Mouse (Mus musculus) limb, embryonic 15.5 days (tissue): ENCODE data around the gene Uqcr11. TPM values are rescaled to one million over a fixed set of nuclear protein-coding genes. Genes with fewer than 3 reads are reported as not detected.

ENCODE experiments used
- ATAC-seq: fragments of 200-750 bp; cut with Nextera tagmentation; 2 replicates; pipeline ENCODE4 v1.8.0; 2017; ENCODE audit warnings: low read depth, moderate TSS enrichment; ENCODE audit not compliant: insufficient number of reproducible peaks, low FRiP score, low TSS enrichment
- H3K27ac ChIP-seq: fragments of 300-500 bp; sonication (generic); 2 replicates; pipeline ENCODE4 v1.5.1; 2015; ENCODE audit warnings: moderate library complexity, mild to moderate bottlenecking, inconsistent platforms
- H3K27me3 ChIP-seq: fragments of 300-500 bp; sonication (generic); 2 replicates; pipeline ENCODE4 v1.6.1; 2015; ENCODE audit warnings: inconsistent platforms
- H3K36me3 ChIP-seq: fragments of 300-500 bp; sonication (generic); 2 replicates; pipeline ENCODE4 v1.6.1; 2015; ENCODE audit warnings: inconsistent platforms
- H3K4me1 ChIP-seq: fragments of 300-500 bp; sonication (generic); 2 replicates; pipeline ENCODE4 v1.6.1; 2015; ENCODE audit warnings: inconsistent platforms
- H3K4me2 ChIP-seq: fragments of 300-500 bp; sonication (generic); 2 replicates; pipeline ENCODE4 v1.6.1; 2015; ENCODE audit warnings: mild to moderate bottlenecking, inconsistent platforms
- H3K4me3 ChIP-seq: fragments of 300-500 bp; sonication (generic); 2 replicates; pipeline ENCODE4 v1.5.1; 2015; ENCODE audit warnings: mild to moderate bottlenecking, inconsistent platforms
- H3K9ac ChIP-seq: fragments of 300-500 bp; sonication (generic); 2 replicates; pipeline ENCODE4 v1.6.1; 2015; ENCODE audit warnings: inconsistent platforms
- H3K9me3 ChIP-seq: fragments of 300-500 bp; sonication (generic); 2 replicates; pipeline ENCODE4 v1.6.1; 2016; ENCODE audit warnings: inconsistent platforms
- WGBS: fragments of 180-500 bp; shearing (Covaris S2); methylation state at CpG from one replicate; pipeline ENCODE4 v1.1.7; 2015; 5-methylcytosine and 5-hydroxymethylcytosine counted together
- polyA plus RNA-seq: library from polyadenylated mRNA; unstranded; fragments of >200 nt; fragmentation: Nextera tagmentation; extraction: Ambion mirVana; gene quantifications from 2 replicates; pipeline ENCODE4 v1.2.1, GENCODE M21; 2015

Uqcr11 gene
- 562 and 570 TPM in 2 replicates for polyA plus RNA-seq

DNA sequence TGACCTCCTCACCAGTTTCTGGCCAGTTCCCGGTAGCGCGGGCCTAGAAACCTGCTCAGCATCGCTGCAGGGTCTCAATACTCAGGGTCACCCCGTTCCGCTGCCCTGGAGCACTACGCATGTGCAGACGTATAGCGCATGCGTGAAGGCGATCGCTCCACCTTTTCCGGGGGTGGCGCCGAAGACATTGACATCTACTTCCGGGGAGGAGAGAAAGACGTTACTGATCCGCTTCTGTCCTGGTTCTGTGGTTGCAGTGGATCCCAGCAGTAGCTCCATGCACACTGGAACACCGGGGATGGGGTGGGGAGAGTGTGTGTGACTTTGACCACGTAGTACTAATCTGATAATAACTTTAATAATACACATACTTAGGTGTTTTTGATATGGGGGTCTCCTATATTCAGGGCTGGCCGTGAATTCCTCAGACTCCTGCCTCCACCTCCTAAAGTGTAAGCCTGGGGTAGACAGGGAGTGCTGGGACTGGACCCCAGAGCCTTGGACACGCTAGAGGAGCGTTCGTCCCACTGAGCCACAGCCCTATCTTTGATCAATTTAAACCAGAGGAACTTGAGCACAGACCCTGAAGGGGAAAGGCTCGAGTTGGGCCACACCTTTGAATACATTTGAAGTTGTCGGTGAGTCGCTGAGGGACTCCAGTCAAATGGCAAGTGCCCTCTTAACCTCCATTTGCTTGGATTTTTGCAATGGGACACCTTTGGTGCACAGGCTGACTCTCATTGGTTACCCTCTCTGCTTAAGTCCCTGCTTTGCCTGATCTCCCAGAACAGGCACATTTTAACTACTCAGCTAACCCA lies at the start of gene Uqcr11:
Gene Uqcr11 (minus strand): TSS at position 147 of the 818 bp plus-strand sequence.
- Histone ChIP-seq H3K27ac (peak within 1 kb of the TSS; percentile 84), H3K4me3 (peak within 1 kb of the TSS; percentile 74), H3K9ac (peak within 1 kb of the TSS; percentile 80), H3K4me2 (peak within 1 kb of the TSS; percentile 75), H3K36me3 (peaks cover 61% of the 10 kb centered on the region), H3K4me1 (peaks cover 27% of the 10 kb centered on the region), H3K9me3 (no peaks in the 10 kb centered on the region), H3K27me3 (no peaks in the 10 kb centered on the region)
- 1% methylated on average over 27 of the region's 27 CpGs for WGBS
- peak; percentile 53; the same call in 1 of the 2 replicates for ATAC-seq

DNA sequence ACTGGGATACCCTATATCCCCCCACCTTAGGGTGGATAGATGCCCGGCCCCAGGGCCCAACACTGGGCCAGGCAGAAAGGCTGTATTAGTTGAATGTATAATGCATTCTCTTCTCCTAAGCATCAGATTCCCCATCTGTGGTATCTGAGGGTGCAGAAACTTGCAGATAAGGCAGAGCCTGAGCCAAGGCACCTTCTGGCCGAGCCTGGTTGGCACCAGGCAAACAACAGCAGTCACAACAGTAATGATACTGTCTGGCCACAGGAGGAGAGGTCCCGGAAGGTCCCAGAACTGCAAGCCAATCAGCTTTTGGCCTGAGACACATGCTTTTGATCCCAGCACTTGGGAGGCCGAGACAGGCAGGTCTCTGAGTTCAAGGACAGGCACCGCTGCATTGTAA lies 49.1 kb upstream of the Uqcr11 start:
- H3K9me3 ChIP-seq, result no peaks in the 10 kb centered on the region
- H3K27me3 ChIP-seq, result peaks cover 45% of the 10 kb centered on the region
- no peak overlapping the region for H3K4me3 ChIP-seq

DNA sequence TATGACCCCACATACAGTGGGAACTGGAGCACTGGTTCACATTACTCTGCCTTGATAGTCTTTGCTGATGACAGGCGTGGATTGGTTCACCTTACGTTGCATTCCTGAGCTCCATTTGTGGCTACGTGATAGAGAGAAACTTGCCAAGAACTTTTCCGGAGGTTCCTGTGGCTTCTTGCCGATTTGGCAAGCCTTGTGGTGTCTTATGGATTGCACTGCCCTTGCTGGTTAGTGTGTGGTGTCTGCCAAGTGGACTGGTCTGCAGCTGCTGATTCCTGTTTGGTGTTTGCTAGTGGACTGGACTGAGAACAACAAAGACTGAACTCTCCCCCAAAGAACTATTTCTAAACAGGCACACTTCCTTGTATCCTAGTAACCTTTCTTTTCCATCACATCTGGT lies 48.2 kb upstream of the Uqcr11 start:
- no peak overlapping the region for H3K4me2 ChIP-seq
- H3K9ac ChIP-seq, result no peak overlapping the region
- H3K9me3 ChIP-seq, result no peaks in the 10 kb centered on the region
- H3K27me3 ChIP-seq, result peaks cover 44% of the 10 kb centered on the region
- H3K36me3 ChIP-seq, result no peaks in the 10 kb centered on the region
- ATAC-seq, result no peak
- H3K4me3 ChIP-seq, result no peak overlapping the region
- no peak overlapping the region for H3K27ac ChIP-seq
- H3K4me1 ChIP-seq, result peaks cover 3% of the 10 kb centered on the region; the same call in 1 of the 2 replicates
- 74% methylated on average over 5 of the region's 5 CpGs for WGBS

More for the DNA sequence above, 49.1 kb upstream of the Uqcr11 start:
- no peak overlapping the region for H3K9ac ChIP-seq
- no peaks in the 10 kb centered on the region for H3K36me3 ChIP-seq
- H3K4me1 ChIP-seq, result peaks cover under 1% of the 10 kb centered on the region; the same call in 1 of the 2 replicates
- ATAC-seq, result no peak
- no peak overlapping the region for H3K4me2 ChIP-seq
- 88% methylated on average over 5 of the region's 5 CpGs for WGBS
- no peak overlapping the region for H3K27ac ChIP-seq

DNA sequence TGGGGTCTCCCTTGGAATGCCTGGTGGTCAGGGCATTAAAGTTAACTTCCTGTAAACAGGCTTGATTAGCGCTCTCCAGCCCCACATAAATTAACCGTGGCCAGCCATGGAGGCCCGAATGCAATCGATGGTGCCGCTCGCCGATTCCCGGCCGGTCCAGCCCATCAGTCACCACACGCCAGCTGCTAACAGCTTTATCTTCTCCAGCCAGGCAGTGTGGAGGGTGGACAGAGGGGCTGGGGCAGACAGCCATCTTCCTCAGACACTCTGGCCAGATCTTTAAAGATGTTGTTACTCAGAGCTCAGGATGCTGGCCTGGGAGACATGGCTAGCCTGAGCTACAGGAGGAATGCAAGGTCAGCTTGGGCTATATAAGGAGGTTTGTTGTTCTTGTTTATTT lies 47.0 kb upstream of the Uqcr11 start:
- no peak for ATAC-seq
- no peak overlapping the region for H3K4me2 ChIP-seq
- peaks cover 40% of the 10 kb centered on the region for H3K27me3 ChIP-seq
- no peak overlapping the region for H3K27ac ChIP-seq
- H3K9me3 ChIP-seq, result no peaks in the 10 kb centered on the region
- 38% methylated on average over 10 of the region's 10 CpGs for WGBS
- no peak overlapping the region for H3K4me3 ChIP-seq
- peaks cover 3% of the 10 kb centered on the region; the same call in 1 of the 2 replicates for H3K4me1 ChIP-seq
- no peak overlapping the region for H3K9ac ChIP-seq
- H3K36me3 ChIP-seq, result no peaks in the 10 kb centered on the region

DNA sequence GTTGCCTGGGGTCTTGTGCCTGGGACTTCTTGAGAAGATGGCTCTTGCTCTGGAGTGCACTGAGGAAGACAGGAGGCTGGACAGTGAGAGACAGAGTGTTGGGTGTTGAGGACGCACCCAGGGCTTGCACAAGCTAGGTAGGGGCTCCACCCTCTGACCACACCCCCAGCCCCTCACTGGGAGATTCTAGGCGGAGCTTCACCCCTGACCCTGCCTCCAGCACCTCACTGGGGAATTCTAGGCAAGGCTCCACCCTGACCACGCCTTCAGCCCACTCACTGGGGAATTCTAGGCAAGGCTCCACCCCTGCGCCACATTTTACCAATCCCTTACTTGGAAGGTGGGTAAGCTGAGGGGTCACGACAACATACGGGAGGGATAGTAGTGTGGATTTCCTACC lies 44.0 kb upstream of the Uqcr11 start:
- peaks cover 54% of the 10 kb centered on the region for H3K27me3 ChIP-seq
- ATAC-seq, result no peak
- H3K27ac ChIP-seq, result no peak overlapping the region
- H3K4me2 ChIP-seq, result no peak overlapping the region
- H3K4me3 ChIP-seq, result no peak overlapping the region
- 6% methylated on average over 6 of the region's 6 CpGs for WGBS
- no peak overlapping the region for H3K9ac ChIP-seq
- H3K4me1 ChIP-seq, result peaks cover 3% of the 10 kb centered on the region; the same call in 1 of the 2 replicates
- H3K9me3 ChIP-seq, result no peaks in the 10 kb centered on the region
- no peaks in the 10 kb centered on the region for H3K36me3 ChIP-seq

DNA sequence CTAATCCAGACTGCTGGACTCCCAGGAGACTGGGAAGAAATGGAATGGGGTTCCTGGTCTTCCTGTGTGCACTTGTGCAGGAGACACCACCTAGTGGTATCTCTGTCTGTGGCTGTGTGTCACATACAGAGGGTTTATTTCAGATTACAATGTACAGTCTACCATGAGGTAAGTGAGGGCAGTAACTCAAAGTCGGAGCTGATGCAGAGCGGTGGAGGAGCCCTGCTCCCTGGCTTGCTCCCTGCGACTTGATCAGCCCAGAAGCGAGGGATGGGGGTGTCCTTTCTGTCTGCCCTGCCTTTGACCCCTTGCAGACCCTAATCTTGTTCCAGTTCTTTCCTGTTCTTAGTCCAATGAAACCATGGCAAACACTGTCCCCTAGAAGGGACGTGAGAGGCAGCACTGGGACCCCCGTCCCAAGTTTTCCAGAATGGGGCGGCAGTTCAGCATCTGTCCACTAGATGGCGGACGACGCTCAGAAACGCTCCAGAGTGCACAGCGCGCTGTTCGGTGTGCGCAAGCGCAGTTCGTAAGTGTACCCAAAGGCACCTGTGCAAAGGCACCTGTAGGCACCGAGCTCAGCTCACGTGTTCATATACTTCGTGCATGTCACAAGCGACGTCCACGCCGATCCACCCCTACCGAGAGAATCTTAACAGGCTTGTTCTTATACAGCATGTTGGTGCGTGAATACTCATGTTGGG lies 39.4 kb upstream of the Uqcr11 start:
- peaks cover 43% of the 10 kb centered on the region for H3K27me3 ChIP-seq
- H3K9me3 ChIP-seq, result no peaks in the 10 kb centered on the region
- peaks cover 6% of the 10 kb centered on the region; the same call in 1 of the 2 replicates for H3K4me1 ChIP-seq
- no peak overlapping the region for H3K27ac ChIP-seq
- ATAC-seq, result no peak
- WGBS, result 8% methylated on average over 26 of the region's 26 CpGs
- H3K36me3 ChIP-seq, result no peaks in the 10 kb centered on the region
- H3K4me3 ChIP-seq, result no peak overlapping the region
- H3K4me2 ChIP-seq, result 0 out of 2 replicates have a peak overlapping the region, but pooled peaks have one; percentile 28
- no peak overlapping the region for H3K9ac ChIP-seq

DNA sequence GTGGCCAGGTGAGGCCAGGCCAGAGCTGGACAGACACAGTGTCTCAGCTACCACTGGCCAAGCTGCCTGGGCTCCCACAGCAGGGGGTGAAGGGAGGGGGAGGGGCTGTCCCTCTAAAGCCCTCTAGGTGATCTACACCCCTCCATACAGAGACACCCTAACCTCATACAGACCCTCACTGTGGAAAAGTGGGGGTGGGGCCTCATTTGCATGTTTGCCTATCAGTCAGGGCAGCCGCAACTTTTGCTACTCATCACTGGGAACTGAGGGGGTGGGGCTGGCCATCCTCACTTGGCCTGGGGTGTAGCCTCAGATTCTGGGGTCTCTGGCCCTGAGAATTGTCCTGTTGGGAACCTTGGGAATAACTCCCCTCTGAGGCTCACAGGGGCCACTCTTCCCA lies 38.4 kb upstream of the Uqcr11 start:
- H3K4me1 ChIP-seq, result 0 out of 2 replicates have a peak, but pooled peaks cover 2% of the 10 kb centered on the region
- no peak overlapping the region for H3K9ac ChIP-seq
- peaks cover 38% of the 10 kb centered on the region for H3K27me3 ChIP-seq

DNA sequence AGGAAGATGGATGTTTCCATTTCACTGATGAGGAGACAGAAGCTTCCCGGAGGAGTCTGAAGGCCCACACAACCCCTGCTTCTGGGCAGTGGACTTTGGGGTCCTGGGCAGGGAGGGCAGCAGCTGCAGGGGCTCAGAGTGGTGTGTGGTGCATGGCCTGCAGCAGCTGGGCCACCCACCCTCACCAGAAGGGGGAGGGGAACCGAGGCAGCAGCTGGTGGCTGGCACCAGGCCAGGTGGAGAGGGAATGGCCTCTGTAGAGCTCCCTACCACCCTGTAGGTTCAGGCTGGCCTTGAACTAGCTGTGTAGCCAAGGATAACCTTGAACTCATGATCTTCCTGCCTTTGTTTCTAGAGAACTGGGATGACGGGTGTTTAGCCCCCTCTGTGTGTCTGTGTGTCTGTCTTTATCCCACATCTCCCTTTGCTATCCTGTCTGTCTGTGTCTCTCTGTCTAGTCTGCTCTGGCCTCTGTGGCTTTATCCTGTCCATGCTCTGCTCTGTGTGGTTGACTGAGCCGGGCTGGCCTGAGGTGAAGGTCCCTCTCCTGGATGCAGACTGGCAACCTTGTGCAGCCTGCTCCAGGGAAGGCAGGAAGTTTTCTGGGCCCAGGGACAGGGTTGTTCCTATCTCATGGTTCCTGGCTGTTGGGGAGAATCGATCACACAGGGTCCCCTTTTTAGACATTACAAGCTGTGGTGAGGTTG lies 37.9 kb upstream of the Uqcr11 start:
- H3K27me3 ChIP-seq, result peaks cover 38% of the 10 kb centered on the region
- H3K4me2 ChIP-seq, result no peak overlapping the region
- H3K36me3 ChIP-seq, result no peaks in the 10 kb centered on the region
- no peak overlapping the region for H3K27ac ChIP-seq
- H3K4me3 ChIP-seq, result no peak overlapping the region
- WGBS, result 40% methylated on average over 5 of the region's 5 CpGs
- no peaks in the 10 kb centered on the region for H3K9me3 ChIP-seq
- H3K4me1 ChIP-seq, result 0 out of 2 replicates have a peak, but pooled peaks cover 2% of the 10 kb centered on the region
- ATAC-seq, result no peak
- H3K9ac ChIP-seq, result no peak overlapping the region

More for the DNA sequence above, 38.4 kb upstream of the Uqcr11 start:
- Histone ChIP-seq H3K36me3 (no peaks in the 10 kb centered on the region), H3K4me3 (no peak overlapping the region), H3K4me2 (no peak overlapping the region), H3K9me3 (no peaks in the 10 kb centered on the region), H3K27ac (no peak overlapping the region)
- 36% methylated on average over 1 of the region's 1 CpGs for WGBS
- no peak for ATAC-seq

DNA sequence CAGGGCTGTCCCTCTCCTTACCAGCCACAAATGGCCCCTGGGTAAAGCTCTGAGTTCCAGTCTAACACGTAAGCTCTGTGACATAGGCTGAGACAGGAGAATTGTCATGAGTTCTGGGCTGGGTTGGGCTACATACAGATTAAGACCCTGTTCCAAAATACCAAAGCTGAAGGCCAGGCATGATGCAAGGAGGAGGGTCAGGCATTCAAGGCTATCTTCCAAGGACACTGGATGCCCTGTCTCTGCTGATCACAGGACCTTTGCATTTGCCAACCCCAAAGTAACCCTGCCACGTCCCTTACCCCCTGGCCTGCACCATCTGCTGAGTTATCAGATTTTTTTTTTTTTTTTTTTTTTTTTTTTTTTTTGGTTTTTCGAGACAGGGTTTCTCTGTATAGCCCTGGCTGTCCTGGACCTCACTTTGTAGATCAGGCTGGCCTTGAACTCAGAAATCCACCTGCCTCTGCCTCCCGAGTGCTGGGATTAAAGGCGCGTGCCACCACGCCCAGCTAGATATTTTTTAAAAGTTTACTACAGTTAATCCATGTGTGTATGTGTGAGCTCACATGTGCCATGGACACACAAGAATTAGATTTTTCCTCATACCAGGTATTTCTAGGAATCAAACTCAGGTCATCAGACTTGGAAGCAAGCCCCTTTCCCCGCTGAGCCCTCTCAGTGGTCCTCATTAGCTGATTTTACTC lies 37.1 kb upstream of the Uqcr11 start:
- Histone ChIP-seq H3K9ac (no peak overlapping the region), H3K27me3 (peaks cover 31% of the 10 kb centered on the region), H3K36me3 (no peaks in the 10 kb centered on the region), H3K27ac (no peak overlapping the region), H3K4me1 (0 out of 2 replicates have a peak, but pooled peaks cover 2% of the 10 kb centered on the region), H3K9me3 (no peaks in the 10 kb centered on the region), H3K4me2 (no peak overlapping the region), H3K4me3 (no peak overlapping the region)
- WGBS, result 80% methylated on average over 7 of the region's 8 CpGs
- ATAC-seq, result no peak

DNA sequence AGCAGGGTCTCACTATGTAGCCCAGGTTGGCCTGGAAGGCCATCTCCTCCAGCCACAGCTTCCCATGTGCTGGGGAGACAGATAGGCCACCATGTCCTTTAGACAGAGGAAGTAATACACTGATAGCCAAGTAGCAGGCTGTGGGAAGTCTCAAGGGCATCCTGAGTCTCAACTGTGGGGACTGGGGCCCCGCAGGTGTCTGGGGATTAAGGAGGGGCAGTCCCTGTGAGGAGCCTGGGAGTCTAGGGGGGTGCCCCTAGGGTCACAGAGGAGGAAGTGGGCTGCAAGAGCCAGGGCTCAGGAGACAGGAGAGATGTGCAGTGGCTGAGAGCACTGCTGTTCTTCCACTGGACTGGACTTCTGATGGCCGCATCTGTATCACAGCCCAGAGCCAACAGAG lies 36.4 kb upstream of the Uqcr11 start:
- Histone ChIP-seq H3K27me3 (peaks cover 28% of the 10 kb centered on the region), H3K4me3 (no peak overlapping the region), H3K4me1 (0 out of 2 replicates have a peak, but pooled peaks cover 4% of the 10 kb centered on the region), H3K27ac (no peak overlapping the region), H3K9ac (no peak overlapping the region), H3K9me3 (no peaks in the 10 kb centered on the region), H3K36me3 (no peaks in the 10 kb centered on the region), H3K4me2 (no peak overlapping the region)
- 61% methylated on average over 2 of the region's 2 CpGs for WGBS
- no peak for ATAC-seq

DNA sequence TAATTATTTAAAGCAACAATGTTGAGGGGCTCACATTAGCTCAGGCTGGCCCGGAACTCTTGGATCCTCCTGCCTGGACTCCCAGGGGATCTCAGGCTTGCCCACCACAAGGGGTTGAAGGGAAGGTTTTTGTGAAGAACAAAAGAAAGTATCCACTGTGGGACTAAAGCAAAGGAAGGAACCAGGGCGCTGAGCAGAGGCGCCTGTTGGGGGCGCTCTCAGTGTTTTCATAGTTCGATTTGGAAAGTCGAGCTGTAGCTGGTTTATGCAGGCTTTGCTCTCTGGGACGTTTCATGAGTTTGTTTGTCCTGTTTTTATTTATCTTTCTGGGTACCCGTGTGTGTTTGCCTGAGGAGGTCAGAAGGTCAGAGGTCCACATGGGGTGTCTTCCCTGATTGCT lies 35.0 kb upstream of the Uqcr11 start:
- Histone ChIP-seq H3K9ac (no peak overlapping the region), H3K9me3 (no peaks in the 10 kb centered on the region), H3K4me2 (no peak overlapping the region), H3K27ac (no peak overlapping the region), H3K36me3 (no peaks in the 10 kb centered on the region), H3K4me3 (no peak overlapping the region), H3K27me3 (peaks cover 19% of the 10 kb centered on the region), H3K4me1 (peaks cover 5% of the 10 kb centered on the region; the same call in 1 of the 2 replicates)
- no peak for ATAC-seq
- WGBS, result 60% methylated on average over 8 of the region's 8 CpGs
